Mouse (Mus musculus) thymus, adult 2 months (tissue): ENCODE results near the gene Ctrc. TPM values are rescaled to one million over a fixed set of nuclear protein-coding genes. Genes with fewer than 3 reads are reported as not detected.
"Not testable (repeated sequence)": the region's sequence is repeated elsewhere in the genome, so short reads cannot be mapped to it uniquely, and the experiment has no call there.

Experiments used
- DNase-seq: peaks from one replicate; pipeline ENCODE4 v3.0.0; 2021
- H3K27ac ChIP-seq: fragments of 200-500 bp; 2 replicates; pipeline ENCODE4 v1.5.1; 2012; ENCODE audit warnings: low read length, control low read depth; ENCODE audit not compliant: control insufficient read depth, insufficient read depth
- H3K27me3 ChIP-seq: fragments of 200-500 bp; 2 replicates; pipeline ENCODE4 v1.6.1; 2012; ENCODE audit warnings: mild to moderate bottlenecking, low read length, moderate library complexity, mixed read lengths; ENCODE audit not compliant: control insufficient read depth, insufficient read depth
- H3K36me3 ChIP-seq: fragments of 200-500 bp; 2 replicates; pipeline ENCODE4 v1.6.1; 2012; ENCODE audit warnings: mild to moderate bottlenecking, low read length, moderate library complexity; ENCODE audit not compliant: control insufficient read depth, insufficient read depth
- H3K4me1 ChIP-seq: fragments of 200-500 bp; replicated peaks from 2 replicates; pipeline ENCODE4 v1.6.1; 2012; ENCODE audit warnings: low read length; ENCODE audit not compliant: control insufficient read depth, insufficient read depth
- H3K4me3 ChIP-seq: fragments of 200-500 bp; 2 replicates; pipeline ENCODE4 v1.5.1; 2012; ENCODE audit warnings: mild to moderate bottlenecking, low read length, control low read depth, moderate library complexity; ENCODE audit not compliant: control insufficient read depth, insufficient read depth
- CTCF ChIP-seq: fragments of 200-500 bp; IDR thresholded peaks from 2 replicates; pipeline ENCODE4 v1.5.1; 2012; ENCODE audit warnings: mild to moderate bottlenecking, control low read depth, low read length, moderate library complexity, borderline replicate concordance; ENCODE audit not compliant: control insufficient read depth, poor library complexity, insufficient read depth; ENCODE audit errors: extremely low read depth
- POLR2A ChIP-seq: fragments of 200-500 bp; IDR thresholded peaks from 2 replicates; pipeline ENCODE4 v1.6.1; 2012; ENCODE audit warnings: mild to moderate bottlenecking, low read length, control low read depth, moderate library complexity; ENCODE audit not compliant: control insufficient read depth, poor library complexity, insufficient read depth; ENCODE audit errors: extremely low read depth
- WGBS: fragments of 180-500 bp; shearing (Covaris S2); methylation state at CpG from one replicate; pipeline ENCODE4 v1.1.7; 2018; 5-methylcytosine and 5-hydroxymethylcytosine counted together
- polyA plus RNA-seq: library from polyadenylated mRNA; depleted of rRNA; stranded (reverse); fragments of >200 nt; gene quantifications from 2 replicates; pipeline ENCODE4 v1.2.3, GENCODE M21; 2012

The Ctrc gene
- polyA plus RNA-seq, 1 experiment: 0.35 TPM

- no peak for DNase-seq
- no peaks in the 10 kb centered on the region for H3K27me3 ChIP-seq
- no peak overlapping the region for H3K27ac ChIP-seq
- peaks cover 6% of the 10 kb centered on the region for H3K4me1 ChIP-seq
- TF ChIP-seq POLR2A (no peak), CTCF (no peak)
- 96% methylated on average over 13 of the region's 13 CpGs for WGBS
- H3K36me3 ChIP-seq: peaks cover 19% of the 10 kb centered on the region
- no peak overlapping the region for H3K4me3 ChIP-seq
Observed at GRCm38 (mm10) chr4:141786141-141786540, 60.0 kb downstream of the Ctrc start.

DNA sequence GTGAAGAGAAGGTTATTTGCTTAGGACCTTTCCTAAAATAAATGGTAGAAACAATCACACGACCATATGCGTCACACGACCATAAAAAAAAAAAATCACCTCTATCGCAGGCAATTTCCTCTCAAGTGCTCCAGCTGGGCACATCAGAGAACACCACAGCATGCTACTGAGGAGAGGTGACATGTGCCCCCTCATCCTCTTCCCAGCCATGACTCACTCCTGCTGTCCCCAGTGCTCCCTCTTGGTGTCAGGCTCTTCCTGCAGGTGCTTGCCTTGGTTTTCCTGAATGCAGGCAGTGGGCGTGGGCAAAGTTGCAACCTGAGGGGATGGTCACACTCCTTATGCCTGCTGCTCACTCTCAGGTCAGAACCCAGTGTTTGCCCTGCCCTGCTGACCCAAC lies 61.3 kb downstream of the Ctrc start:
- no peak for TF ChIP-seq CTCF
- TF ChIP-seq POLR2A: no peak
- no peak for DNase-seq
- Histone ChIP-seq H3K36me3 (peaks cover 19% of the 10 kb centered on the region), H3K4me3 (no peak overlapping the region), H3K27ac (no peak overlapping the region), H3K27me3 (no peaks in the 10 kb centered on the region), H3K4me1 (peaks cover under 1% of the 10 kb centered on the region)
- WGBS: 89% methylated on average over 5 of the region's 5 CpGs

GRCm38 (mm10) chr4:141781201-141781985 lies 64.8 kb downstream of the Ctrc start:
- H3K36me3 ChIP-seq: peaks cover 23% of the 10 kb centered on the region

DNA sequence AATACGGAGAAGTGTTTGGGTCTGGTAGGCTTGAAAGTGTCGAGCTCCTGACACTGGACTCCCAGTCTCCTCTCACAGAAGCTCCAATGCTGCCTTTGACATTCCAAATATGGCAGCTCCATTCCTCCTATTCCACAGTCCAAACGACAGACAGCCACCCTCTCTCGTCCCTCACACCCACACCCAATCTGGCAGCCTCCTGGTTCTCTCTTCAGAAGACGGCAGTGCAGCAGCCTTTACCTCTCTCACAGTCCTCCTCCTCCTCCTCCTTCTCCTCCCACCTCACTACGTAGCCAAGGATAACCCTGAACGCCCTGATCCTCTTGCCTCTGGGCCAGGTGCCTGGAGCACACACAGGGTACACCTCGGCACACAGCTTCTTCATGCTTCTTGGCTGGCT lies 66.3 kb downstream of the Ctrc start:
- 97% methylated on average over 8 of the region's 8 CpGs for WGBS
- no peak for DNase-seq
- H3K36me3 ChIP-seq: peaks cover 34% of the 10 kb centered on the region
- TF ChIP-seq POLR2A (no peak), CTCF (no peak)
- H3K27me3 ChIP-seq: no peaks in the 10 kb centered on the region
- no peaks in the 10 kb centered on the region for H3K4me1 ChIP-seq
- no peak overlapping the region for H3K27ac ChIP-seq
- H3K4me3 ChIP-seq: no peak overlapping the region

More at GRCm38 (mm10) chr4:141781201-141781985, 64.8 kb downstream of the Ctrc start:
- DNase-seq: no peak
- Histone ChIP-seq H3K4me1 (no peaks in the 10 kb centered on the region), H3K27me3 (no peaks in the 10 kb centered on the region), H3K4me3 (no peak overlapping the region), H3K27ac (no peak overlapping the region)
- no peak for TF ChIP-seq POLR2A
- no peak for TF ChIP-seq CTCF
- WGBS: 97% methylated on average over 8 of the region's 8 CpGs

DNA sequence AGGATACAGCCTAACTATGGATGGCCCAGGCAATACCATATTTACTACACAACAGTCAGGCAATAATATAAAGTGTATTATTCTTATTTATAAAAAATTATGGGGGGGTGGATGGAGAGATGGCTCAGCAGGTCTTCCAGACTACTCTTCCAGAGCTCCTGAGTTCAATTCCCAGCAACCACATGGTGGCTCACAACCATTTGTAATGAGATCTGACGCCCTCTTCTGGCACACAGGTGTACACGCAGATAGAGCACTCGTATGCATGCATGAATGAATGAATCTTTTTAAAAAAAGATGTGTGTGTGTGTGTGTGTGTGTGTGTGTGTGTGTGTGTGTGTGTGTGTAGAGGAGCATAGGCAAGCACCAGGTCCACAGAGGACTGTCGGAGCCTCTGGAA lies 73.1 kb downstream of the Ctrc start:
- H3K4me1 ChIP-seq, H3K27me3 ChIP-seq, H3K27ac ChIP-seq, H3K4me3 ChIP-seq, DNase-seq: not testable (repeated sequence)
- WGBS: 87% methylated on average over 4 of the region's 4 CpGs
- peaks cover 66% of the 10 kb centered on the region for H3K36me3 ChIP-seq

DNA sequence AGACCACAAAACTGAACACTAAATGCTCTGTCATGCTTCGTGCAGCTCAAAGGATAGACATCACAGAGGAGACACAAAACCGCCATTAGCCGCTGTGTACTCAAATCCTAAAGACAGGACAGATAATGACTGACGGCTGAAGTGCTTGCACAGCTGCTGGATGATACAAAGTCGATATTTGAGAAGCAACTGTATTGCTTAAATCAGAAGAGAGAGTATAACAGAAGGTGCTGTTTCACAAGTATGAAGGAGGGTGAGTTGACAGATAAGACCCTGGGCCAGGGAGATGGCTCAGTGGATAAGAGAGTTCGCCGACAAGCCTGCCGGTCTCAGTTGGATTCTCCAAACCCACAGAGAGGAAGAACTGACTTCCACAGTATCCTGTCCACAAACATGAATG lies 74.3 kb downstream of the Ctrc start:
- Histone ChIP-seq H3K27ac (no peak overlapping the region), H3K4me1 (no peaks in the 10 kb centered on the region), H3K4me3 (no peak overlapping the region), H3K36me3 (peaks cover 66% of the 10 kb centered on the region), H3K27me3 (no peaks in the 10 kb centered on the region)
- WGBS: 65% methylated on average over 8 of the region's 8 CpGs
- no peak for DNase-seq
- no peak for TF ChIP-seq CTCF
- TF ChIP-seq POLR2A: no peak

DNA sequence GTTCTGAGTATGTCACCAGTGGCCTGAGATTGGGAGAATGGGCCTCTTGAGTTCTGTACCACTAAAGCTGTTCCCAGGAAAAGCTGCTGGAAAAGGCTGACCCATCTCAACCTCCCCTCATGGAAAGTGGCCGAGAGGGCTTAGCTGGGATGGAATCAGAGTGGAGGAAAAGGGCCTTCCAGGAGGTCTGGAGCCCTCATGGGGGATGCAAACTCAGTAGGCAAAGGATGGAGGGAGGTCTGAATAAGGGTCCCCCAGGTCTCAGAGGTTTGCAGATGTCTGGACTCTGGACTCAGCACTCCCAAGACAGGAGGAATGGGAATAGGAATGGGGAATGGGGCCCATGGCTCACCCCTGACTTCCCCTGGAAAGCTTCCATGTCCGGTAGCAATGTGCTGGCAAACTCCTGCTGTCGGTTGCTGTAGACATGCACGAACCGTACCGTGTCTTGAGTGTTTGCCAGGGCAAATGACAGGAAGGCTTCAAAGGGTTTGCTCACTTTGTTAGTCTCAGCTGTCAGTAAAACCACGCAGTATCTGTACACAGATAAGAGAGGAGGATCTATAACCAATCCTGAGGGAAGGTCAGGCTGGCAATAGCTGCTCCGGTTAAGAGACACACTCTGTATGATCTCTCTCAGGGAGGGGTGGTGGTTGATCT lies 76.5 kb downstream of the Ctrc start:
- WGBS: 85% methylated on average over 8 of the region's 8 CpGs
- no peak overlapping the region for H3K4me3 ChIP-seq
- H3K4me1 ChIP-seq: no peaks in the 10 kb centered on the region
- H3K27me3 ChIP-seq: no peaks in the 10 kb centered on the region
- TF ChIP-seq CTCF (no peak), POLR2A (no peak)
- H3K36me3 ChIP-seq: peaks cover 51% of the 10 kb centered on the region
- no peak overlapping the region for H3K27ac ChIP-seq
- no peak for DNase-seq
